Mouse (Mus musculus) layer of hippocampus, adult 18-20 months (tissue): ENCODE measurements around the gene Scamp1. TPM values are rescaled to one million over a fixed set of nuclear protein-coding genes. Genes with fewer than 3 reads are reported as not detected.
"Not testable (repeated sequence)": the region's sequence is repeated elsewhere in the genome, so short reads cannot be mapped to it uniquely, and the experiment has no call there.

Experiments
- DNase-seq, 2 experiments: peaks; one replicate each; pipeline ENCODE4 v3.0.0; 2022; ENCODE audit warnings: low spot score in 2 of 2
- long read RNA-seq: library from polyadenylated mRNA; stranded (forward); transcript quantifications from one replicate; pipeline ENCODE4 v2.0.0, GENCODE M21; 2021
- total RNA-seq, 2 experiments: library from RNA; stranded (reverse); gene quantifications; 2 replicates each; pipeline ENCODE4 v1.2.3; 2021

Gene Scamp1
- total RNA-seq, result 100 to 1,000 TPM; 160 to 186 TPM
- long read RNA-seq, full-length matches to known transcripts, result 400 of 448 reads
- long read RNA-seq, partial matches to known transcripts, result 7 of 448 reads
- long read RNA-seq, other reads (novel, unspliced or antisense), result 41 of 448 reads

DNA sequence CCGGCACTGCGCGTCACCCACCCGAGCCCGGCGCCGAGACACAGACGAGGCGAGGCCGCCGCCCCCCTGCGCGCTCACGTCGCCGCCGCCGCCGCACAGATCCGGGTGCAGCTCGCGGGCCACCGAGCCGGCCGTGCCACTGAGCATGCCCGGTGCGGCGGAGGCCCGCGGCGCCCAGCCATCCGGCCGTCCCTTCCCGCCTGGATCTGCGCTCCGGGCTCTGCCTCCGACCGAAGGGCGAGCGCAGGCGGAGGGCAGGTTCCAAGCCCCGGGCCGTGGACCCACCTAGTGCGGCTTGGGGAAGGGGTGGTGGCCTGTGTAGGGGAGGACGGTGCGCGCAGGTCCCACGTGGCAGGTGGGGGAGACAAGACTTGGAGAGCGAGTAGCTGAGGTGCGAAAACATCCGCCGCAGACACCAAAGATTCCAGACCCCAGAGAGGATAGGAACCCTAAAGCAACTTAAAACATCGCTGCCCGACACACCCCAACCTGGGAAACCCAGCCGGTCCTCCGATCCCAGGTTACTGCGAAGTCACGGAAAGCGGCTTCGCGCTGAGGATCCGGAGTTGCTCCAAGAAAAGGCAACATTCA lies at the start of gene Scamp1:
Gene Scamp1 (minus strand): TSS at position 577 of the 591 bp plus-strand sequence.
- peak; percentile 88 to 93 for DNase-seq

- peak in 1 of 2 experiments; percentile 4 for DNase-seq
Measured at GRCm38 (mm10) chr13:94330392-94330979, 44.8 kb upstream of the Scamp1 start.

- DNase-seq, result not testable (repeated sequence)
Measured at GRCm38 (mm10) chr13:94329005-94329404, 43.3 kb upstream of the Scamp1 start.

DNA sequence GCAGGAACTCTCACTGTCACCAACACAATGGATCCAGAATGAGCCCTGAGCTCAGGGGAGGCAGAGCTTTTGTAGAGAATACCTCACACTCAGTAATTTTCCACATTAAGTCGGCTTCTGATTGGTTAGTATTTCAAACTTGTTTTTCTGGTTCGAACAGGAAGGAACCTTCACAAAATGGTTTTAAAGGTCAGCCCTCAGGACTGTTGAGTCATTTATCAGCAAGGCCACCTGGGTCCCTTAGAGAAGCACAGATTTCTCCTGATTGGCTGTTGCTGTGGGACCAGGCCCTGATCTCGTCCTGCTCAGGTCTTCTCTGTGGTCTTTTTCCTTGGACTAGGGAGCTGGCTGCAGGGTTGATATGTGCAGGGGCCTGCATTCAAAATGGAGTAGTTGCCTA lies 42.4 kb upstream of the Scamp1 start:
- DNase-seq, result no peak

DNA sequence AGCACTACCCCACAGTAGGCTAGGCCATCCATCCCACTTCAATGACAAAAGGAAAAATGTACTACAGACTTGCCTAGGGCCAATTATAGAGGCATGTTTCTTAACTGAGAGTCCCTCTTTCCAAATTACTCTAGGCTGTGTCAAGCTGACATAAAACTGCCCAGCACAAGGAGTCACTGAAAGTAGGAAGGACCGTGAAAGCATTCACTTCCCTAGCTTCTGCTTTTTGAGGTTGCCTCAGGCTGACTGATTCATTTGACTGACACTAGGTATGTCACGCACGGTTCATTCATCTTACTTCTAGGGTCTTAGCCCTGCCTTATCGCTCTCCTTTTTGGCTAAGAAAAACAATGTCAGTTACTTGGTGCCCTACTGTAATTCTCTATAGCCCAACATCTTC lies 36.8 kb upstream of the Scamp1 start:
- DNase-seq, result no peak

DNA sequence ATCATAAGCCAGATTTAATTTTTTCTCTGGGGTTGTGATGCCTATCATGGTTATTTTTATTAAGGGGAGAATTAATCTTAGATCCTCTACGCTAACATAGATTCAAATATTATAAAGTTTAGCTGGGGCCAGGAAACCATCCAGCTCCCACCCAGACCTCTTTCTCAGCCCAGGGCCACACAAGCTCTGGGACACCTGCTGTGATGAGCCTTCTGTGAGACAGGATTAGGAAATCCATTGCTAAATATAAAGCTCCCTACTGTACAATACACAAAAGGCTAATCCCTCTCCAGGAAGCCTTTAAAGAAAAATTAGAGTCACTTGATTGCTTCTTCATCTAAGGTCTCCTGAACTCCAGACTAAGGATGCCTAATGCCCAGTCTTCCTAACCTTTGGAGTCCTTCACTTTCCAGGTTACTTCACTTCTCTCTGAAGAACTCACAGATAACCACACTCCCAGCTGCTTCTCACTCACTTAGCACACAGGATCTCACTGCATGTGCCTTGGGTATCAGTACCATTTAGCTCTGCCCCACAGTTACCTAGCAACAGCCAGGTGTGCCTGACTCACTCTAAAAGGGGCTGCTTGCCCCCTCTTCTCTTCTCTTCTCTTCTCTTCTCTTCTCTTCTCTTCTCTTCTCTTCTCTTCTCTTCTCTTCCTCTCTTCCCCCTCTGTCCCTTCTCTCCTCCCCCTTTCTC lies 35.6 kb upstream of the Scamp1 start:
- DNase-seq, result no peak

- DNase-seq, result no peak
Measured at GRCm38 (mm10) chr13:94316975-94317511, 31.4 kb upstream of the Scamp1 start.

- DNase-seq, result not testable (repeated sequence)
Measured at GRCm38 (mm10) chr13:94312812-94313211, 27.2 kb upstream of the Scamp1 start.

DNA sequence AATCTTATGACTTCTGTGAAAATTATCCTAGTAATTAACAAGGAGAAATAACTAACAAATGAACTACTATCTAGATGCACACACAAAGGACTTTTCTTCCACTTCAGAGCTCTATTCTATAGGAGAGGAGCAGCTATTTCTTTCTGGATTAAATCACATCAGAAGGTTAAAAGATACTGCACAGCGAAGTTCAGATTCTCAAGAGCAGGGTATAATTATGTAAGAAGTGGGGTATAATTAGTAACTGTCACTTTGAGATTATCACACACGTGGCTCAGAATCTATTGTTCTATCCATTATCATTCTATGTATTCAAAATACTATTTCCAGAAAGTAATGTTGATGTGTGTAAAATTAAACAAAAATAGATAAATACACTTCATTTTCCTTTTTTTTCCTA lies 22.6 kb upstream of the Scamp1 start:
- DNase-seq, result no peak

DNA sequence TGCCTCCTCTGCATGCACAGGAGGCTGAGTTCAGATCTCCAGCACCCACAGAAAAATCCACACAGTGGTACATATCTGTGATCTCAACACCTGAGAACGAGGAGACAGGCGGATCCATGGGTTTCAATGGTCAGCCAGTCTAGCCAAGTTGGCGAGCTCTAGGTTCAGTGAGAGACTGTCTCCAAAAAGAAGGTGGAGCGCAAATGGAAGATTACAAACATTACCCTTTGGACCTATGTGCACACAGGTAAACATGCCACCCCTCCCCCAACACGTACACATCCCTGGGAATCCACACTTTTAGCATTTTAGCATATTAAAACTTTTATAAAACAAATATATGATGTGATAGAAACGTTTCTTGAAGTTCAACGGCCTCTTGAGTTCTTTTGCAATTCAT lies 21.9 kb upstream of the Scamp1 start:
- DNase-seq, result no peak

DNA sequence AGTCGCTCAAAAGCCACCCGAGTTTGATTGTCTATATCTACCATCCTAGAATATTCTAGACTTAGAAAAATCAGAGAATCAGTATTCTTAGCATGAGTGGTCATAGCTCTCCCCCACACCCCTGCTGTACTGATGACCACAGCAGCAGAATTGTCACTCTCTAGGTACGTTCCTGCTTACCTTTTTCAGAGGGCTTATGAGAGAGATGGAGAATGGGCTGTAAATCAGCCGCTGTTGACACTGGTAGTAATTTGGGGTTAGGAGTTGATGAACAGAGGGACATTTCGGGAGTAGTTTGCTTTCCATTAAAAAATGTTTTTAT lies 21.3 kb upstream of the Scamp1 start:
- DNase-seq, result no peak

DNA sequence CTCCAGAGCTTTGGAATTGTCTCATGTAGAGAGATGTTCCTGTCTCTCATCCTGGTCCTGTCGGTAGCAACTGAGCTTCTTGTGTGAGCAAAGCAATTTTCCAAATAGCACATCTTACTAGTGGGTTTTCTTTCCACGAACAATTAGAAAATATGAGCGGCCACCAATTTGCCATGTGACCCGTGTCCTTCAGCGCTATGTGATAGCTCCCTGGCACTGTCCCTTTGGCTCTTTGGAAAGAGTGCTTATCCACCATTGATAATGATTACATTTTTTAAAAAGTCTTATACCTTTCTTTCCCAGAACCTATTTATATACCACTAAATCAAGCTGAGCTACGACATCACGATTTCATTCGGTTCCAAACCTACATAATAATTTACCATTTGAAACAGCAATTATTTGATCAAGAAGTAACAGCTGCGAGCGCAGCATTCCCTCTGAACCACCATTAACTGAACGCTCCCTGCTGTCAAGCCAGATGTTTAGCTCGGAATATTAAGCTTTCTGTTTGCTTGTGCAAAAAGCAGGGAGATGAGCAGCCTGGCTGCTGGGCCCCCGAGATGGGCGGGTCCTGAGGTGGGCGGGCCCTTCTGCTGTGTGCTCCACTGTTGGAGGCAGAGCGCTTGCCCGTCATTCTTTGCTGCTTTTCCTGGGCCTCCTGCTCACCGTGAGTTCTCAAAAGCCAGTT lies 20.8 kb upstream of the Scamp1 start:
- DNase-seq, result peak; percentile 22 to 52

DNA sequence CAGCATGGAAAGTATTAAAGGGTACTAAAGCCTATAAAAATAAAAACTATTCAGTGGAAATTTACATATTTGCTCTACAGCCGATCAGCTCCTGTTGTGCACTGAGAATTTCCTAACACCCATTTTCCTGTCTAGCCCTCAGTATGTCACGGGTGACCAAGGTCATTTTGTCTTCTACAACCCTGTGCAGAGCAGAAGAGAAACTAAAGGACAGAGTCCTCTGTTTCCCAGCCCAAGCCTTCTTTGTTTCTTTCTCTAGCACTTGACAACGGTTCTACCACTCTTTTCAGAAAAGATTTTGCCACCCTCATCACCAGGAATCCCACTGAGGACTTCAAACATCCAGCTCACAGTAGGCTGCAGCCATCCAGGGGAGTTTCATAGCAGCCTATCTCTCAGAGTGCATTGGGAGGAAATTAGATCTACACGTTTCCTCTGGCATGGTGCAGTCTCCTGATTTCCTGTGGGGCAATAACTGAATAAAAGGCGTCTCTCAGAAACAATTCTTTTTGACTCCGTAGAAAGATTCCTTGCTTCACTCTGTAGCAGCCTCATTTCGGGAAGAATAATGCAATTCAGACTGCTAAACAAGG lies 15.4 kb upstream of the Scamp1 start:
- no peak for DNase-seq

GRCm38 (mm10) chr13:94300232-94300631 lies 14.6 kb upstream of the Scamp1 start:
- DNase-seq, result no peak

DNA sequence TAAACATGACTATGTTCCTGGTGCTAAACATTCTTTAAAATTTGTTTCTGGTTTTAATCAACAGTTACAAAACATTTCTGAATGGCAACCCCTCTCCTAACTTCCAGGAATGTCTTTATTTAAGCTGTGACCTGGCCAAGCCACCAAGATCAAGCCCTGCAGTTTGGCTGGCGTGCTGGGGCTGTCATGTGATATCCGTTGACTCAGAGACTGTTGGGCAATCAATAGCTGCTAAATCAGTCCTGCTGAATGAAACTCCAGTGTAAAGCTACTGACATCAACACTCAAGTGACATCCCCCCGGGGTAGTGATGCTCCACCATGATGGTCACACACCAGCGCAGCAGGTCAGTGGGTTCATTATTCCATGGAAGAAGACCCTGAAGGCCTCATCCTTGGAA lies 12.7 kb upstream of the Scamp1 start:
- DNase-seq, result no peak

DNA sequence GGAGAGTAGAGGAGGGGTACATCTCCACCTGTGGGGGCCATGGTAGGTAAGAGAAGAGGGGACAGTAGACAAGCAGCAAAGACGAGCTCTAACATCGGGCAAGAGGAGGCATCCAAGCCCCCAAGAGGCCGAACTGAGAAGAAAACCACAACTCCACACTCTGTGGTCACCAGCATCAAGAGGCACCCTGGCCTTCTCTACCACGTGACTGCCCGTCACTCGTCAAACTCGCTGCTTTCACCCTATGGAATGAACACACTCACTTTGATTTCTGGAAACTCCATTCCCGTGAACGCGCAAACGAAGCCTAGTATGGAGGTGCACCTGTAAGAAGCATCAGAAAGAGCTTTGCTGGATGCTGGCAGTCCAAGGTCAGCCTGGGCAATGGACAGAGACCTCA lies 10.7 kb upstream of the Scamp1 start:
- DNase-seq, result no peak

DNA sequence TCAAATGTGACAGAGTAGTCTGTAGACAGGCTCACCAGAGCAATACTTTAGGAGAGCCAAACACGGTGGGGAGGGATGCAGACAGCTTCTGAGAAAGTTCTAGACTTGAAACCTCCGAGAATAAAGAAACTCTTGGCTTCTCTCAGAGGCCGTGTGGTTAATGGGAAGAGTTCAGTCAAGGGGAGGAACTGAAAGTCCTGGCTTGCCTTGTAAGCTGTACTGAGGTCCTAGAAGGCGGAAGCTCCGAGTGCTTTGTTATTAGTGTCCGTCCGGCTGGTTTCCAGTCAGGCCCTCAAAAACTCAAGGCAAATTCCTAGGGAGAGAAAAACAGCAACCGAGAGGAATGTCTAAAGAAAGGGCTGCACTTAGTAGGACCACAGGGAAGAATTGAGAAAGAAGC lies 10.3 kb upstream of the Scamp1 start:
- no peak for DNase-seq

DNA sequence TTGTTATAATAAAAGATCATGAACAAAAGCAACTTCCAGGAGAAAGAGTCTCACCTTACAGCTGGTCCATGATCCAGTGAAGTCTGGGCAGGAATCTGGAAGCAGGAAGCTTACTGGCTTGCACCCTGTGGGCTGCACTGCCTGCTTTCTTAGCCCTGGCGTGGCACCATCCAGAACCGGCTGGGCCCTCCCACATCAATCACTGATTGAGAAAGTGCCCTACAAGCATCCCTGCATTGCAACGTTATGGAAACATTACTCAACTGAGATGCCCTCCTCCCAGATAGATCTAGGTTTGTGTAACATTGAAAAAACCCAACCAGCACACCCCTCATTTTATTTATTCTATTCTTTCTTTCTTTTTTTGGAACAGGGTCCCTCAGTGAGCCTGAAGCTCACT lies 9.2 kb upstream of the Scamp1 start:
- no peak for DNase-seq

DNA sequence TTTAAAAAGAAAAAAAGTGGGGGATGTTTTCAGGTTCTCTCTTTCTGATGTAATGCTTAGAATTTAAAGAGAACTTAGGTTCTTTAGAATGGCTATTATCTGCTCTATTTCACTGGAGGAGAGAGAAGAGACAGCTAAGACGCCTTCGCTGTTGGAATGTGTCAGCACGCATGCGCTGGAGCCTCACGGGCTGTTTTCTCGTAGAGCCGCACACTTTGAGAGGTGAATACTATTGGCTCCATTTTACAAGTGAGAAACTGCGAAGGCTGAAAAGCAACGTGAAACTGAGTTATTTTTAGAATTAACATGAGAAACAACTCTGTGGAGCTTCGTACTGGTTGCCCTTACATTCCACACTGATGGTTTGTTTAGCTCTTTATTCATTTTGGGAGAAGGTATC lies 8.3 kb upstream of the Scamp1 start:
- DNase-seq, result no peak

GRCm38 (mm10) chr13:94286195-94286594 lies 538 bp upstream of the Scamp1 start:
- DNase-seq, result peak in 1 of 2 experiments; percentile 51

DNA sequence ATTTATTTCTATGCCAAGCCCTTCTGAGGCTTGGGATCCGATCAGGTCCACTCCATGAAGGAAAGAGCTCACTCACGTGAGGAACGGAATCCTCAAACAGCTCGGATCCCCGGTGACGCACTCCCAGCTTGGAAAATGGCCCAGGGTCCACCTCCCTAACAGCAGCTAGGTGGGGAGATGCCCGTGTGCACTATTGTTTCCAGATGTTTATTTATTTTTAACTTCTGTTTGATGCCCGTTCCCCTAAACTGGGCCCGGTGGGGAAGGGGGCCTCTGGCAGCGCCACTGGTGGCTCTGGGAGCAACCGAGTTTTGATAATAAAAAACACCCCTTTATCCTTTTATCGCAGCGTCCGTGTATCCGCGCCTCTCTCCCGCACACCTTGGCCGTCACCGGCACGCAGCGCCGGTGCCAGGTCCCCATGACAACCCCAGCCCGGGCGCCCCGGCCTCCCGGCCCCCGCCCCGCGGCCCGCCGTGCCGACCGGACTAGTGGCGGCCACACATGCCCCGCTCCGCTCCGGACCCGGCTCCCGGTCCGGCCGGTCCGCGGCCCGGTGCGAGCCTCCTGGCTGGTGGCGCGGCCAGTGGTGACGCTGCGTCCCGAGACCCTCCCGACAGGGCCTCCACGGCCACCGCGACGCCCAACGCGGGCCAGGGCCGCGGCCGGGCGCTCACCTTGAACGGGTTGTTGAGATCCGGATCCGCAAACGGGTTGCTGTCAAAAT lies 951 bp downstream of the Scamp1 start:
- peak; percentile 32 to 38 for DNase-seq
